Mouse (Mus musculus) adrenal gland, adult 10 weeks (tissue): Measurements from ENCODE around the gene Sugp1. TPM values are rescaled to one million over a fixed set of nuclear protein-coding genes. Genes with fewer than 3 reads are reported as not detected.

Experiments
- polyA plus RNA-seq: library from polyadenylated mRNA; stranded (reverse); fragments of 350-450 nt; fragmentation: Illumina TruSeq; extraction: RNeasy Lipid Tissue Mini Kit (QIAGEN cat#74804); gene quantifications from one replicate; pipeline ENCODE4 v1.2.3, GENCODE M21; 2014; ENCODE audit warnings: low read depth, low replicate concordance

Sugp1 gene
- 6.7 TPM for polyA plus RNA-seq

GRCm38 (mm10) chr8:70042583-70043455, at the start of gene Sugp1, which contains the start of gene Mau2:
Sugp1 (plus strand) TSS chr8:70042813.
Mau2 (minus strand) TSS chr8:70042734.

DNA sequence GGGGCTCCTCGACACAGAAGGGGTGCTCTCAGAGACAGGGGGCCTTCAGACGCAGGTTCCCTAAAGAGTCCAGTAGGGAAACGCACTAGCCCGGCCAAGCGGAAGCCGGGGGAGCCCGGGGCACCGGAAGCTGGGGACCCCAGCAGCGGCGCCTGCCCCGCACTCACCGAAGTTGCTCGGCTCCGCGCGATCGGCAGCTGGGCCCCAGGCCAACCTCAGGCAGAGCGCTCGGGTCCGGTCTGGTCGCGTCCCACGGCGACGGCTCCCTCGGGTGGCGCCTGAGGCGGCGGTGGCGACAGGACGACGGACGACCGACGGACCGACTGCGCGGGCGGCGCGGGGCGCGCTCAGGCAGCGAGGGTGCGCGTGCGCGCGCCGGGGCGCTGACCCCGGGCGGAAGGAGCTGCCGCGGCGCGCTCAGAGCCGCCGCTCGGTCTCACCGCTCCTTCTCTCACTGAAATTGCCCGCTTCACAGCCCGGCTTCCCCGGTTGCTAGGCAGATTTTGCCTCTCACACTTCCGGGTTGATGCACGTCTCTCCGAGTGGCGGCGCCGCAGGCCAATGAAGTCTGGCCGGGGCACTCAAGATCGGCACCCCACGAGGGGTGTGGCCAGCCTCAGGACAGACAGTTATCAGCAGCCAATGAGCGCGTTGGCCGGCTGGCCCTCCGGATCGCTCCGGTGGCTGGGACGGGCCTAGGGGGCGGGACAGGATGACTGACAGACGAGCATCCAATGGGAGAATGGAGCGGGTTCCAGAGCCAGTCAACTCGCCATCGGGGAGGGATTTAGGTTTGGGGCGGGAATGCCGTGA, 46.6 kb upstream of the Sugp1 start, which contains the start of gene Gatad2a:
Gatad2a (minus strand) TSS at position 609 of the 813 bp plus-strand sequence.

DNA sequence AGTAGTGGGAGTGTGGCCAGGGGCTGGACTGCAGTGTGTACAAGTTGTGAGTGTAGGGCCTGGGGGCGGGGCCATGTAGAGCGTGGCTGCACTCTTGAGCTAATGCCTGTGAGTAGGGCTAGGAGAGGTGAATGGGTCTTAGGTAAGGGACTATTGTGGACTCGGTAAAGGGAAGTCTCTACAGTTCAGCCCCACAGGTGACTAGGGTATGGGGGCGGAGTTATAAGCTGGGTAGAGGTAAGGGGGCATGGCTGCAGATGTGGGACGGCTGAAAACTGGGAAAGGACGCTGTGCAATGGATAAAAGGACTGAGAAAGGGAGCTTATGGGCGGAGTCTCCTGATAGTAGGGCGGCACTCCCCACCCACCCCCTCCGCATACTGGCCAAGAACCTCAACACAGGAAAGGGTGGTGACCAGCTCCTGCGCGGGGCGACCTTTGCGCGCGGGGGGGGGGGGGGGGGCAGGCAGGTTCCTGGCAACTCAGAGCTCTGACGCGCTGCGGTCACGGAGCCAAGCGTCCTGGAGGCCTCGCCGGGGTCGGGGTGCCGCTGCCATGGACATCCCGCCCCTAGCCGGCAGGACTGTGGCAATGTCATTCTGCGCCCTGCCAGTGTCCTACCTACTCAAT, 29.9 kb downstream of the Sugp1 start, which contains the start of gene Tm6sf2:
Tm6sf2 (plus strand) TSS at position 484 of the 629 bp plus-strand sequence.

DNA sequence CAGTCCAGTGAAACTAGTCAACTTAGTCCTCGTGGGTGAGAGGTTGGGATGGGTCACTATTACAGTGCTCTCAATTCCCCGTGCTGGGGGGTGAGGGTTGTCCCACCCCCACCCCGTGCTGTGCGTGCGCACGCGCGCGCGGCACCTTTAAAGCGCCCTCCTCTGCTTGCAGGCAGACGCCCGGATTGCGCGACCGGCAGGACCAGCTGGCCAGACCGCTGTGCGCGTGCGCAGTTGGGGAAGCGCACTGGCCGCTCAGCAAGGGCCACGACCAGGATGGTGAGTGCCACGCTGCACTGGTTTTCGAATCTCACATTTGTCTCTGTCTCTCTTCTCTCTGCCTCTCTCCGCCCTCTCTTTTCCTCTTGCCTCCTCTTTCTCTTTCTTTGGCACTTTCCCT, 40.7 kb downstream of the Sugp1 start, which contains the start of gene Hapln4:
Hapln4 (plus strand) TSS at position 173 of the 400 bp plus-strand sequence.

DNA sequence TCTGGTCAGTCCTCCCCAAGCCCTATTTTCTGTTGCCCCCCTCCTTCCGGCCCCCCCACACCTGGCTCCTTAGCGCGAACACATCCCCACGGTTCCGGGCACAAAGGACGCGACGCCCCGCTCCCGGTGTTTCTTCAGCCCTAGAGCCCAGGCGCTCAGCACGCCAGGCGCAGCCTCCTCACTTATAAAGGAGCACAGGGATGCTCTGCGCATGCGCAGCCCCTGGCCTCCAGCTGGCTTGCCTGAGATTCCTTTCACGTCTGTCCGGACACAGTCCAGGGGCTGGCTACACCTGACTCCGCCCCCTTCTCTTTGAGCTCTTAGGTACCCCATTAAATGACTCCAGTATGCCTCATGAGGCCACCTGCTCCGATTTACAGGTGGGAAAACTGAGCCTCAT, 78.1 kb downstream of the Sugp1 start, which contains the start of gene Ncan:
Ncan (minus strand) TSS at position 207 of the 400 bp plus-strand sequence.

Other genes starting within 250 kb of the Sugp1 start
- gene Gmip, start 234.1 kb upstream of the Sugp1 start, polyA plus RNA-seq: 2.1 TPM
- gene Lpar2, start 220.4 kb upstream of the Sugp1 start, polyA plus RNA-seq: 1.9 TPM
- gene Pbx4, start 210.3 kb upstream of the Sugp1 start, polyA plus RNA-seq: not detected
- not detected for gene Cilp2, start 155.1 kb upstream of the Sugp1 start, polyA plus RNA-seq
- not detected for gene Tssk6, start 140.6 kb upstream of the Sugp1 start, polyA plus RNA-seq
- gene Ndufa13, start 140.3 kb upstream of the Sugp1 start, polyA plus RNA-seq: not detected
- not detected for gene Yjefn3, start 140.1 kb upstream of the Sugp1 start, polyA plus RNA-seq
- 12.7 TPM for gene Gatad2a, start 46.4 kb upstream of the Sugp1 start, polyA plus RNA-seq
- gene Mau2, start 79 bp upstream of the Sugp1 start, polyA plus RNA-seq: 10.1 TPM
- gene Tm6sf2, start 30.1 kb downstream of the Sugp1 start, polyA plus RNA-seq: not detected
- not detected for gene Hapln4, start 40.6 kb downstream of the Sugp1 start, polyA plus RNA-seq
- gene Ncan, start 78.1 kb downstream of the Sugp1 start, polyA plus RNA-seq: not detected
- 1.6 TPM for gene Nr2c2ap, start 88.5 kb downstream of the Sugp1 start, polyA plus RNA-seq
- 0.52 TPM for gene Rfxank, start 96.3 kb downstream of the Sugp1 start, polyA plus RNA-seq
- gene Borcs8, start 96.7 kb downstream of the Sugp1 start, polyA plus RNA-seq: 11.1 TPM
- gene Mef2b, start 96.9 kb downstream of the Sugp1 start, polyA plus RNA-seq: not detected
- 7.5 TPM for gene Tmem161a, start 129.5 kb downstream of the Sugp1 start, polyA plus RNA-seq
- gene Slc25a42, start 169.5 kb downstream of the Sugp1 start, polyA plus RNA-seq: 3.5 TPM
- gene Sugp2, start 191.4 kb downstream of the Sugp1 start, polyA plus RNA-seq: 5.9 TPM
- gene Armc6, start 191.7 kb downstream of the Sugp1 start, polyA plus RNA-seq: 0.29 TPM
- gene Homer3, start 240.0 kb downstream of the Sugp1 start, polyA plus RNA-seq: not detected